Mouse (Mus musculus): Measurements from ENCODE around the gene Vegfa. TPM values are rescaled to one million over a fixed set of nuclear protein-coding genes. Genes with fewer than 3 reads are reported as not detected.

Gene Vegfa
- 9.1 TPM for total RNA-seq (2023)

GRCm38 (mm10) chr17:46032257-46032991 lies at the start of gene Vegfa:
TSS of gene Vegfa (minus strand) at chr17:46032369.

Other genes with a start within 250 kb of the Vegfa start
- gene Mrps18a, start 78.6 kb upstream of the Vegfa start, total RNA-seq (2023): 61.7 TPM
- not detected for gene Rsph9, start 111.8 kb upstream of the Vegfa start, total RNA-seq (2023)
- gene Mad2l1bp, start 121.2 kb upstream of the Vegfa start, total RNA-seq (2023): 21.1 TPM
- 165 TPM for gene Gtpbp2, start 128.7 kb upstream of the Vegfa start, total RNA-seq (2023)
- 11.8 TPM for gene Polh, start 170.3 kb upstream of the Vegfa start, total RNA-seq (2023)
- gene Xpo5, start 170.4 kb upstream of the Vegfa start, total RNA-seq (2023): 32.3 TPM
- gene Polr1c, start 215.7 kb upstream of the Vegfa start, total RNA-seq (2023): 67.4 TPM
- gene Yipf3, start 215.7 kb upstream of the Vegfa start, total RNA-seq (2023): 105 TPM
- gene Lrrc73, start 221.2 kb upstream of the Vegfa start, total RNA-seq (2023): 1.2 TPM